9 mouse cellular contexts compared by ENCODE assay signal in the genomic region with DNA sequence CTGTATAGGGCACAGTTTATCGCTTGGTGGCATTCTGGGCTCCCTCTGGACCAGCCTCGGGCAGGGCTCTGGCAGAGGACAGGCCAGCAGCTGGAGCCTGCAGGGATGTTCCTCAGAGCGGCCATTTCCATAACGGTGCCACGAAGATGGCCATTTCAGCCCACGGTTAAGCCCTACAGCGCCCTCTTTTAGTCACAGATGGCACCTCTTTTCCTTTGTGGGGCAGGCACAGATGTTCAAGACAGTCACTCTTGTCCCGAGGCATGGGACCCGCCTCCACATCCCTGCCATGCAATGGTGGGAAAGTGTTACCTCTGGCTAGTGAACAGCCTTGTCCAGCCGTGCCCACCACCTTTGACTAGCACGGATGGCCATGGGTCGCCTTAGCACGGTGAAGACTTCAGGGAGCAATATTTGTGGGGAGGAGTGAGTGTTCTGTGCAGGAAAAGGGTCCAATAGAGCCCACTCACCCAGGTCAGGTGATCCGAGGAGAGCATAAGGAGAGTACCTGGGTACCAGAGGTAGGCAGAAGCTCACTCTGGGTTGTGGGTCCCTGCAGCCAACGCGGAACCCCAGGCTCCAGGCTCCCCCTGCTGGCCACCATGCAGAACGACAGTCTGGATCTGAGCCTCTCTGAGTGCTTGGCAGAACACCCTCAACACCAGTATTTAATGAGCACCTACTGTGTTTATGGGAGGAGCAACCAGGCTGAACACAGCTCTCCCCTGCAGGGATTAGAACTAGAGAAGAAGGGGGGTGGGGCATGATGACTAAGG. TPM values are rescaled to one million over a fixed set of nuclear protein-coding genes. Genes with fewer than 3 reads are reported as not detected.
DNase-seq lines count a peak whose midpoint lies in the region; ATAC-seq lines count a peak whose summit lies in the region.
"Had no signal": no experiment of that assay in that cellular context is flagged by ENCODE, and none has a peak within 500 bp of the region (broad histone marks: within the 10 kb centered on the region; RNA-seq: fewer than 3 reads in every experiment).

No protein-coding gene starts in this region.

- intact Hi-C loops in left cerebral cortex, postnatal 4 days (cut with DNase I): loop anchor here (2.0 kb wide), 1 partner anchor 56 kb away; no protein-coding TSS in a partner anchor

- no peak overlapping the region for H3K27ac ChIP-seq in intestine, embryonic 14.5 days (ENCODE audit: low read depth)
- H3K27ac ChIP-seq in midbrain, embryonic 11.5 days (ENCODE audit: low read depth, low read length): no peak overlapping the region
- H3K27ac ChIP-seq: neural tube, embryonic 12.5 days had no signal

- no peaks in the 10 kb centered on the region for H3K27me3 ChIP-seq in intestine, embryonic 14.5 days (replicated peaks; ENCODE audit: control insufficient read depth, insufficient read depth, low read length)
- no peaks in the 10 kb centered on the region for H3K27me3 ChIP-seq in midbrain, embryonic 11.5 days (ENCODE audit: control insufficient read depth, insufficient read depth, low read length)
- H3K27me3 ChIP-seq: neural tube, embryonic 12.5 days had no signal

- H3K4me3 ChIP-seq in intestine, embryonic 14.5 days (ENCODE audit: low read depth, low read length): no peak overlapping the region
- H3K4me3 ChIP-seq in midbrain, embryonic 11.5 days (ENCODE audit: low read depth, low read length): no peak overlapping the region
- H3K4me3 ChIP-seq: neural tube, embryonic 12.5 days had no signal

- 60% methylated on average over 17 of the region's 17 CpGs for WGBS in intestine, embryonic 14.5 days
- WGBS in midbrain, embryonic 11.5 days: 59% methylated on average over 17 of the region's 17 CpGs

- peak; percentile 4 to 72 for DNase-seq in spleen, adult 18-20 months
- DNase-seq in spleen, adult 12 weeks (ENCODE audit: low spot score): no peak
- peak; percentile 63 for DNase-seq in cerebellum, adult 8-10 months
- peak; percentile 64 for DNase-seq in forelimb bud, embryonic 11.5 days (ENCODE audit: low read depth, low spot score)
- DNase-seq in intestine, embryonic 14.5 days (ENCODE audit: low spot score): peak; percentile 80
- peak; percentile 59 for DNase-seq in left cerebral cortex, postnatal 4 days
- DNase-seq in midbrain, embryonic 11.5 days (ENCODE audit: low spot score, missing footprints): peak; percentile 91
- DNase-seq in spleen, postnatal 4 days (ENCODE audit: low spot score in 2 of 2): peak; percentile 44 to 88

- ATAC-seq in intestine, embryonic 14.5 days (replicated peaks; ENCODE audit: low FRiP score, low TSS enrichment, low read depth): peak; percentile 59
- peak; percentile 59 for ATAC-seq in midbrain, embryonic 11.5 days (ENCODE audit: low FRiP score)

- H3K9me3 ChIP-seq in intestine, embryonic 14.5 days (ENCODE audit: control insufficient read depth, low read length): no peaks in the 10 kb centered on the region
- H3K9me3 ChIP-seq in midbrain, embryonic 11.5 days (ENCODE audit: control insufficient read depth, low read length): no peaks in the 10 kb centered on the region
- H3K9me3 ChIP-seq: neural tube, embryonic 12.5 days had no signal

- H3K9ac ChIP-seq in intestine, embryonic 14.5 days (ENCODE audit: low read length): no peak overlapping the region
- H3K9ac ChIP-seq in midbrain, embryonic 11.5 days (ENCODE audit: low read length): no peak overlapping the region
- H3K9ac ChIP-seq: neural tube, embryonic 12.5 days had no signal

- no peaks in the 10 kb centered on the region for H3K36me3 ChIP-seq in intestine, embryonic 14.5 days (ENCODE audit: control insufficient read depth, insufficient read depth, low read length)
- no peaks in the 10 kb centered on the region for H3K36me3 ChIP-seq in midbrain, embryonic 11.5 days (ENCODE audit: control insufficient read depth, insufficient read depth, low read length)
- H3K36me3 ChIP-seq: neural tube, embryonic 12.5 days had no signal

- H3K4me2 ChIP-seq in intestine, embryonic 14.5 days (ENCODE audit: low read length): no peak overlapping the region
- no peak overlapping the region for H3K4me2 ChIP-seq in midbrain, embryonic 11.5 days
- H3K4me2 ChIP-seq: neural tube, embryonic 12.5 days had no signal

- H3K4me1 ChIP-seq in intestine, embryonic 14.5 days (replicated peaks; ENCODE audit: control insufficient read depth, insufficient read depth, low read length): no peaks in the 10 kb centered on the region
- no peaks in the 10 kb centered on the region for H3K4me1 ChIP-seq in midbrain, embryonic 11.5 days (ENCODE audit: control insufficient read depth, insufficient read depth, low read length)
- H3K4me1 ChIP-seq: neural tube, embryonic 12.5 days had no signal

RNA-seq across cellular contexts. Expression of a gene that starts 38.5 kb away (rescaled TPM):
- polyA plus RNA-seq in intestine, embryonic 14.5 days (2014; fragmentation: Nextera tagmentation; extraction: Ambion mirVana): 15.1 and 17.3 TPM in 2 replicates
- 1 to 10 TPM; 2.6 to 3.2 TPM for total RNA-seq in left cerebral cortex, postnatal 4 days (2021)
- 9.4 and 11.2 TPM in 2 replicates for polyA plus RNA-seq in midbrain, embryonic 11.5 days (2014; fragmentation: Nextera tagmentation; extraction: Ambion mirVana)
